20 mouse cellular contexts compared by ENCODE assay signal in the genomic region with DNA sequence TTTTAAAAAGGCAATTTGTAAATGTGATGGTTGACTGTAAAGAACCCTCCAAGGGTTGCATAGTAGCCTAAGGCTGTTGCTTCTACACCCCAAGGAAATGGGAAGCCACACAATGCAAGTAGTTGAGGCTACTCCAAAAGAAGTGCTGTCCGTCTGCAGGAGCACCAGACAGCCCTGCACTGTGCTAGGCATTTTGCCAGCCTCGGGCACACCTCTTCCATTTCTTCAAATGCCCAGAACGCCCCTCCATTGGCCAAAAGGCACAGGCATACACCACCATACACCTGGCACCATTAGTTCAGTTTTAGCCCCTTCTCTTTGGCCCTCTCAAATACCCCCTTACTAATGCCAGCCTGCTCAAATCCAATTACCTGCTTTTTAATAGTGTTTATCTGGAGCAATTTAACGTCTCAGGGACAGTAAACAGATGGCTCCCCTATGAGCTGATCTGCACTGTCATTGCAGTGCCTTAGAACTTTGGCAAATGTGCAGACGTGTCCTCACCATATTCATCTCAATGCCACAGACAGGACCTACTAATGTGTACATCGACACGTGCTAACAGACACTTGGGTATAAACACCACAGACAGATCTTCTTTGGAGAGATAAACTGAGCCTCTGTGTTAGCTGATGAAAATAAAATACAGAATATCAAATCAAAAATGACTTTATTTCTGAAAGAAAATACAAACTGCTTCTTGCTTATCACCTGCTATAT.
DNase-seq lines count a peak whose midpoint lies in the region; ATAC-seq and TF ChIP-seq lines count a peak whose summit lies in the region.
"Had no signal": no experiment of that assay in that cellular context is flagged by ENCODE, and none has a peak within 500 bp of the region (broad histone marks: within the 10 kb centered on the region; RNA-seq: fewer than 3 reads in every experiment).

No protein-coding gene starts in this region.

- H3K4me1 ChIP-seq in hindbrain, embryonic 16.5 days (ENCODE audit: control insufficient read depth, insufficient read depth, low read depth, low read length): no peaks in the 10 kb centered on the region
- H3K4me1 ChIP-seq in hindbrain, embryonic 10.5 days (replicated peaks): no peaks in the 10 kb centered on the region
- H3K4me1 ChIP-seq in midbrain, embryonic 13.5 days (replicated peaks): peaks cover 15% of the 10 kb centered on the region; the same call in 1 of the 2 replicates
- H3K4me1 ChIP-seq in midbrain, embryonic 14.5 days (ENCODE audit: control insufficient read depth, insufficient read depth, low read length): no peaks in the 10 kb centered on the region; the same call in 1 of the 2 replicates
- no peaks in the 10 kb centered on the region for H3K4me1 ChIP-seq in intestine, postnatal 0 days (replicated peaks; ENCODE audit: control insufficient read depth, insufficient read depth, low read length)
- H3K4me1 ChIP-seq: embryonic facial prominence, embryonic 12.5 days; heart, embryonic 12.5 days had no signal

- TF ChIP-seq CTCF in intestine, postnatal 0 days (IDR thresholded peaks at IDR 0.05; ENCODE audit: low read depth): no peak

- H3K27ac ChIP-seq in hindbrain, embryonic 16.5 days (ENCODE audit: low read depth, low read length): no peak overlapping the region
- no peak overlapping the region for H3K27ac ChIP-seq in hindbrain, embryonic 10.5 days
- H3K27ac ChIP-seq in midbrain, embryonic 13.5 days: no peak overlapping the region
- H3K27ac ChIP-seq in midbrain, embryonic 14.5 days (replicated peaks; ENCODE audit: low read depth, low read length): no peak overlapping the region
- H3K27ac ChIP-seq in intestine, postnatal 0 days (ENCODE audit: low read depth, low read length): no peak overlapping the region
- H3K27ac ChIP-seq: embryonic facial prominence, embryonic 12.5 days; forebrain, embryonic 13.5 days had no signal

- no peaks in the 10 kb centered on the region for H3K9me3 ChIP-seq in hindbrain, embryonic 16.5 days (ENCODE audit: control insufficient read depth, low read length)
- H3K9me3 ChIP-seq in hindbrain, embryonic 10.5 days: no peaks in the 10 kb centered on the region
- H3K9me3 ChIP-seq in midbrain, embryonic 13.5 days: no peaks in the 10 kb centered on the region
- H3K9me3 ChIP-seq in midbrain, embryonic 14.5 days (ENCODE audit: control insufficient read depth, low read length): no peaks in the 10 kb centered on the region
- H3K9me3 ChIP-seq in intestine, postnatal 0 days (ENCODE audit: control insufficient read depth): no peaks in the 10 kb centered on the region
- H3K9me3 ChIP-seq: embryonic facial prominence, embryonic 12.5 days; forebrain, embryonic 13.5 days; heart, embryonic 12.5 days had no signal

- H3K36me3 ChIP-seq in hindbrain, embryonic 16.5 days (ENCODE audit: control insufficient read depth, insufficient read depth, low read length): no peaks in the 10 kb centered on the region
- H3K36me3 ChIP-seq in hindbrain, embryonic 10.5 days: no peaks in the 10 kb centered on the region
- H3K36me3 ChIP-seq in midbrain, embryonic 13.5 days: no peaks in the 10 kb centered on the region
- H3K36me3 ChIP-seq in midbrain, embryonic 14.5 days (ENCODE audit: control insufficient read depth, insufficient read depth, low read length): no peaks in the 10 kb centered on the region
- H3K36me3 ChIP-seq in intestine, postnatal 0 days (ENCODE audit: control insufficient read depth, insufficient read depth): no peaks in the 10 kb centered on the region
- H3K36me3 ChIP-seq: embryonic facial prominence, embryonic 12.5 days; heart, embryonic 12.5 days had no signal

- no peak overlapping the region for H3K4me3 ChIP-seq in hindbrain, embryonic 16.5 days (ENCODE audit: low read length)
- H3K4me3 ChIP-seq in hindbrain, embryonic 10.5 days: no peak overlapping the region
- no peak overlapping the region for H3K4me3 ChIP-seq in midbrain, embryonic 13.5 days (replicated peaks)
- H3K4me3 ChIP-seq in midbrain, embryonic 14.5 days (replicated peaks; ENCODE audit: low read depth, low read length): no peak overlapping the region
- H3K4me3 ChIP-seq in intestine, postnatal 0 days (ENCODE audit: low read depth, low read length): no peak overlapping the region
- H3K4me3 ChIP-seq: embryonic facial prominence, embryonic 12.5 days; forebrain, embryonic 13.5 days; heart, embryonic 12.5 days had no signal

- peak; percentile 30 to 58 for DNase-seq in cerebellum, postnatal 14 days
- no peak for DNase-seq in cerebellum, adult 11 months
- DNase-seq in hindbrain, embryonic 10.5 days (ENCODE audit: low spot score): no peak
- no peak for DNase-seq in midbrain, embryonic 14.5 days
- DNase-seq: adrenal gland, adult 2 months; adrenal gland, postnatal 25 days; cerebellum, adult 9-11 months; forebrain, postnatal 0 days; gastrocnemius, postnatal 14 days; heart, postnatal 36 days had no signal

- no peak overlapping the region for H3K9ac ChIP-seq in hindbrain, embryonic 16.5 days (ENCODE audit: low read depth, low read length)
- no peak overlapping the region for H3K9ac ChIP-seq in midbrain, embryonic 13.5 days (replicated peaks)
- H3K9ac ChIP-seq in midbrain, embryonic 14.5 days (replicated peaks; ENCODE audit: low read length): no peak overlapping the region
- H3K9ac ChIP-seq in intestine, postnatal 0 days (ENCODE audit: low read depth, low read length): no peak overlapping the region
- H3K9ac ChIP-seq: embryonic facial prominence, embryonic 12.5 days; forebrain, embryonic 13.5 days; forebrain, postnatal 0 days; heart, embryonic 12.5 days; hindbrain, embryonic 14.5 days had no signal

- 0 out of 2 replicates have a peak, but pooled peaks have one; percentile 52 for ATAC-seq in hindbrain, embryonic 16.5 days
- peak; percentile 45; the same call in 1 of the 2 replicates for ATAC-seq in midbrain, embryonic 13.5 days
- no peak for ATAC-seq in midbrain, embryonic 14.5 days (ENCODE audit: low FRiP score, low TSS enrichment)
- peak; percentile 51 for ATAC-seq in megakaryocyte progenitor cell, adult 5-6 weeks (replicated peaks; ENCODE audit: poor library complexity)
- no peak for ATAC-seq in intestine, postnatal 0 days
- ATAC-seq: forebrain, embryonic 13.5 days; forebrain, postnatal 0 days; intestine, embryonic 16.5 days had no signal

- H3K27me3 ChIP-seq in hindbrain, embryonic 16.5 days (replicated peaks; ENCODE audit: control insufficient read depth, insufficient read depth, low read length): no peaks in the 10 kb centered on the region
- no peaks in the 10 kb centered on the region for H3K27me3 ChIP-seq in hindbrain, embryonic 10.5 days (ENCODE audit: insufficient read depth, poor library complexity, severe bottlenecking)
- no peaks in the 10 kb centered on the region for H3K27me3 ChIP-seq in midbrain, embryonic 13.5 days
- H3K27me3 ChIP-seq in midbrain, embryonic 14.5 days (ENCODE audit: control insufficient read depth, insufficient read depth, low read length): no peaks in the 10 kb centered on the region
- no peaks in the 10 kb centered on the region for H3K27me3 ChIP-seq in intestine, postnatal 0 days (replicated peaks; ENCODE audit: control insufficient read depth, insufficient read depth, low read length)
- H3K27me3 ChIP-seq: CH12.LX; embryonic facial prominence, embryonic 12.5 days; forebrain, embryonic 13.5 days; heart, embryonic 12.5 days had no signal

- 60% methylated on average over 7 of the region's 7 CpGs for WGBS in hindbrain, embryonic 16.5 days
- 82% methylated on average over 7 of the region's 7 CpGs for WGBS in hindbrain, embryonic 10.5 days
- 84% methylated on average over 7 of the region's 7 CpGs for WGBS in midbrain, embryonic 13.5 days
- WGBS in midbrain, embryonic 14.5 days: 74% methylated on average over 7 of the region's 7 CpGs
- WGBS in intestine, postnatal 0 days: 70% methylated on average over 7 of the region's 7 CpGs

- no peak overlapping the region for H3K4me2 ChIP-seq in hindbrain, embryonic 16.5 days (ENCODE audit: low read length)
- no peak overlapping the region for H3K4me2 ChIP-seq in midbrain, embryonic 13.5 days (replicated peaks)
- no peak overlapping the region for H3K4me2 ChIP-seq in midbrain, embryonic 14.5 days (ENCODE audit: low read length)
- no peak overlapping the region for H3K4me2 ChIP-seq in intestine, postnatal 0 days (replicated peaks; ENCODE audit: low read depth)
- H3K4me2 ChIP-seq: embryonic facial prominence, embryonic 12.5 days; forebrain, embryonic 13.5 days; heart, embryonic 12.5 days; hindbrain, embryonic 14.5 days had no signal

Comparison
In these comparisons a context has a peak if more than half of its experiments do, and no peak if none do; other contexts are left out.
1. DNase-seq: peak in cerebellum, postnatal 14 days (2 of 2); none in cerebellum, adult 11 months (single experiment), hindbrain, embryonic 10.5 days (single experiment) and midbrain, embryonic 14.5 days (single experiment).
2. ATAC-seq: peak in hindbrain, embryonic 16.5 days (single experiment), midbrain, embryonic 13.5 days (single experiment) and megakaryocyte progenitor cell, adult 5-6 weeks (single experiment); none in midbrain, embryonic 14.5 days (single experiment) and intestine, postnatal 0 days (single experiment).